27 mouse cellular contexts compared by ENCODE assay signal in genomic region chr8:54582886-54583285, GRCm38 (mm10). TPM values are rescaled to one million over a fixed set of nuclear protein-coding genes. Genes with fewer than 3 reads are reported as not detected.
"Had no signal": no experiment of that assay in that cellular context is flagged by ENCODE, and none has a peak within 500 bp of the region (broad histone marks: within the 10 kb centered on the region; RNA-seq: fewer than 3 reads in every experiment).

No protein-coding gene starts in this region.

- H3K27ac ChIP-seq: heart, embryonic 13.5 days; heart, embryonic 15.5 days; hindbrain, embryonic 10.5 days; hindbrain, embryonic 12.5 days; hindbrain, embryonic 14.5 days; intestine, embryonic 15.5 days; layer of hippocampus, adult 2 months; left cerebral cortex, adult 2 months; limb, embryonic 10.5 days; limb, embryonic 12.5 days had no signal

- DNase-seq: gastrocnemius, postnatal 14 days; heart, adult 18-20 months; heart, postnatal 14 days; heart, postnatal 36 days; kidney, adult 18-20 months; kidney, adult 8-10 months; kidney, postnatal 10 days; kidney, postnatal 25 days; kidney, postnatal 4 days; liver had no signal

- H3K4me3 ChIP-seq: heart, embryonic 13.5 days; heart, embryonic 15.5 days; hindbrain, embryonic 10.5 days; hindbrain, embryonic 12.5 days; intestine, embryonic 15.5 days; layer of hippocampus, adult 2 months; left cerebral cortex, adult 2 months; limb, embryonic 10.5 days; limb, embryonic 12.5 days had no signal

- ATAC-seq: hindbrain, embryonic 16.5 days; inflammation-experienced regulatory T-cells, adult 6 months; intestine, embryonic 15.5 days; intestine, postnatal 0 days had no signal

RNA-seq across cellular contexts. Expression of gene Spata4, which starts 17.7 kb away (rescaled TPM):
- total RNA-seq: gastrocnemius, adult 8-10 months; gastrocnemius, postnatal 14 days; gastrocnemius, postnatal 4 days; granulocyte monocyte progenitor cell, adult 5-6 weeks; heart, adult 18-20 months; heart, postnatal 14 days; heart, postnatal 36 days; layer of hippocampus, postnatal 25 days; left cerebral cortex, adult 2 months had no signal

RNA-seq across cellular contexts. Expression of gene Asb5, which starts 53.5 kb away (rescaled TPM):
- total RNA-seq: granulocyte monocyte progenitor cell, adult 5-6 weeks had no signal
